Mouse (Mus musculus): Measurements from ENCODE around the gene Tube1. TPM values are rescaled to one million over a fixed set of nuclear protein-coding genes. Genes with fewer than 3 reads are reported as not detected.

The Tube1 gene
- polyA plus RNA-seq, 1 experiment from 2014 or later = 14.2 TPM

DNA sequence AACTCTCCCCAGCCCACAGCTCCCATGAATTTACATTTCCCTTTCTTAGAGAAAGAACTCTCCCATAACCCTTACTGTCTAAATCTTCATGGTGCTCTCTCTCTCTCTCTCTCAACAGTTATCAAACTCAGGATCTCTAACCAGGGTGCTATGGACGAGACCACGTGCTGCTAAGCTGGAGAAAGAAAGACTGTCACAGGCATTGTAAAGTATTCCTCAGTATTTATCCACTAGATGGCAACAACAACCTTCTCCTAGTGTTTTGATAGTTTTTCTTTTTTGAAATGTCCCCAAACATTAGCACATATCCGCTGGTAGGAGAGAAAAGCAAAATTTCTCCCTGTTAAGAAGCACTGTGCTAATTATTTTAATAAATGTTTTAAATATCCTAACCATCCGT is 12.4 kb upstream of the Tube1 start:
- Histone ChIP-seq H3K4me2 (ENCODE audit: low read length) (no peak overlapping the region), H3K36me3 (ENCODE audit: control insufficient read depth, insufficient read depth, low read length) (no peaks in the 10 kb centered on the region), H3K27ac (ENCODE audit: low read depth) (no peak overlapping the region), H3K4me3 (ENCODE audit: low read depth, low read length) (no peak overlapping the region), H3K4me1 (replicated peaks; ENCODE audit: control insufficient read depth, insufficient read depth, low read length) (no peaks in the 10 kb centered on the region), H3K27me3 (replicated peaks; ENCODE audit: control insufficient read depth, insufficient read depth, low read length) (no peaks in the 10 kb centered on the region), H3K9ac (ENCODE audit: low read length) (no peak overlapping the region), H3K9me3 (ENCODE audit: control insufficient read depth, low read length) (no peaks in the 10 kb centered on the region)
- ATAC-seq (replicated peaks; ENCODE audit: low FRiP score, low TSS enrichment, low read depth) (no peak), DNase-seq (ENCODE audit: low spot score) (no peak)
- 36% methylated on average over 4 of the region's 4 CpGs for WGBS

GRCm38 (mm10) chr10:39137766-39138165 is 4.0 kb downstream of the Tube1 start:
- no peak overlapping the region for H3K4me2 ChIP-seq (ENCODE audit: low read length)
- H3K36me3 ChIP-seq (ENCODE audit: control insufficient read depth, insufficient read depth, low read length) = peaks cover 40% of the 10 kb centered on the region
- no peak overlapping the region for H3K27ac ChIP-seq (ENCODE audit: low read depth)
- no peaks in the 10 kb centered on the region for H3K9me3 ChIP-seq (ENCODE audit: control insufficient read depth, low read length)
- H3K4me1 ChIP-seq (replicated peaks; ENCODE audit: control insufficient read depth, insufficient read depth, low read length) = peaks cover 9% of the 10 kb centered on the region
- H3K4me3 ChIP-seq (ENCODE audit: low read depth, low read length) = no peak overlapping the region
- no peak overlapping the region for H3K9ac ChIP-seq (ENCODE audit: low read length)
- H3K27me3 ChIP-seq (replicated peaks; ENCODE audit: control insufficient read depth, insufficient read depth, low read length) = no peaks in the 10 kb centered on the region
- 88% methylated on average over 3 of the region's 3 CpGs for WGBS
- ATAC-seq (replicated peaks; ENCODE audit: low FRiP score, low TSS enrichment, low read depth) = no peak
- no peak for DNase-seq (ENCODE audit: low spot score)

DNA sequence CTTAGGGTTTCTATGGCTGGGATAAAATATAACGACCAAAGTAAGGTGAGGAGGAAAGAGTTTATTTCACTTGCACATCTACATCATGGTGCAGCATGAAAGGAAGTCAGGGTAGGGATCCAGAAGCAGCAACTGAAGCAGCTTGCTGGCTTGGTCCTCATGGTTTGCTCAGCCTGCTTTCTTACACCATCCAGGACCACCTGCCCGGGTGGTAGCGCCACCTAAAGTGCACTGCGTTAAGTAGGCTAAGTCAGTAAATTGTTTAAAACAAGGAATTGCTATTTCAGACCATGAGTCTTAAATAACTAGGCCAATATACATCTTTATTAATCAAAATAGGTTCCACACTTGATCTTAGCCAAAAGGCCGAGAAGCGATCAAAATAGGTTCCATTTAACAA is 5.0 kb downstream of the Tube1 start:
- H3K9me3 ChIP-seq (ENCODE audit: control insufficient read depth, low read length) = no peaks in the 10 kb centered on the region
- H3K27me3 ChIP-seq (replicated peaks; ENCODE audit: control insufficient read depth, insufficient read depth, low read length) = no peaks in the 10 kb centered on the region
- 86% methylated on average over 6 of the region's 6 CpGs for WGBS
- peaks cover 6% of the 10 kb centered on the region for H3K4me1 ChIP-seq (replicated peaks; ENCODE audit: control insufficient read depth, insufficient read depth, low read length)
- no peak for ATAC-seq (replicated peaks; ENCODE audit: low FRiP score, low TSS enrichment, low read depth)
- H3K9ac ChIP-seq (ENCODE audit: low read length) = no peak overlapping the region
- H3K27ac ChIP-seq (ENCODE audit: low read depth) = no peak overlapping the region
- no peak for DNase-seq (ENCODE audit: low spot score)
- peaks cover 50% of the 10 kb centered on the region for H3K36me3 ChIP-seq (ENCODE audit: control insufficient read depth, insufficient read depth, low read length)
- H3K4me3 ChIP-seq (ENCODE audit: low read depth, low read length) = no peak overlapping the region
- H3K4me2 ChIP-seq (ENCODE audit: low read length) = no peak overlapping the region

DNA sequence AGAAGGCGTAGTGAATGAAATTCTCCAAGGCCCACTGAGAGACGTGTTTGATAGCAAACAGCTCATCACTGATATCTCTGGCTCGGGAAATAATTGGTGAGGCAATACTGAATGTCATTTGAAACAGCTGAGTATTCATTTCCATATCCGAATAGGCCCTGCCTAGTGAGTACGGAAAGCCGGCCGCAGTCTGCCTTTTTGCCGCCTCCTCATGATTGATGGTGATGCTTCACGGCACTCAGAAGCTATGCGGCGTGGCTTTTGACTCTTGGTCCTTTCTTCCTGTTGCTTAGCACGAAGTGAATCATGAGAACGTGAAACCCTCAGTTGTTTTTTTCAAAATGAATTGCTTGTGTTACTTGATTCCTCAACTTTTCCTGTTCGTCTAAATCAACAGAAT is 7.1 kb downstream of the Tube1 start:
- peaks cover 68% of the 10 kb centered on the region for H3K36me3 ChIP-seq (ENCODE audit: control insufficient read depth, insufficient read depth, low read length)
- H3K9ac ChIP-seq (ENCODE audit: low read length) = no peak overlapping the region
- H3K27me3 ChIP-seq (replicated peaks; ENCODE audit: control insufficient read depth, insufficient read depth, low read length) = no peaks in the 10 kb centered on the region
- no peak overlapping the region for H3K4me3 ChIP-seq (ENCODE audit: low read depth, low read length)
- H3K4me2 ChIP-seq (ENCODE audit: low read length) = no peak overlapping the region
- no peak for DNase-seq (ENCODE audit: low spot score)
- H3K9me3 ChIP-seq (ENCODE audit: control insufficient read depth, low read length) = no peaks in the 10 kb centered on the region
- 71% methylated on average over 14 of the region's 14 CpGs for WGBS
- no peak overlapping the region for H3K27ac ChIP-seq (ENCODE audit: low read depth)
- ATAC-seq (replicated peaks; ENCODE audit: low FRiP score, low TSS enrichment, low read depth) = no peak
- H3K4me1 ChIP-seq (replicated peaks; ENCODE audit: control insufficient read depth, insufficient read depth, low read length) = no peaks in the 10 kb centered on the region

GRCm38 (mm10) chr10:39141401-39141800 is 7.6 kb downstream of the Tube1 start:
- H3K4me1 ChIP-seq (replicated peaks; ENCODE audit: control insufficient read depth, insufficient read depth, low read length) = no peaks in the 10 kb centered on the region
- 94% methylated on average over 2 of the region's 2 CpGs for WGBS
- ATAC-seq (replicated peaks; ENCODE audit: low FRiP score, low TSS enrichment, low read depth) (no peak), DNase-seq (ENCODE audit: low spot score) (no peak)
- no peak overlapping the region for H3K27ac ChIP-seq (ENCODE audit: low read depth)
- no peak overlapping the region for H3K4me2 ChIP-seq (ENCODE audit: low read length)
- no peaks in the 10 kb centered on the region for H3K9me3 ChIP-seq (ENCODE audit: control insufficient read depth, low read length)
- no peaks in the 10 kb centered on the region for H3K27me3 ChIP-seq (replicated peaks; ENCODE audit: control insufficient read depth, insufficient read depth, low read length)
- H3K36me3 ChIP-seq (ENCODE audit: control insufficient read depth, insufficient read depth, low read length) = peaks cover 74% of the 10 kb centered on the region
- no peak overlapping the region for H3K4me3 ChIP-seq (ENCODE audit: low read depth, low read length)
- H3K9ac ChIP-seq (ENCODE audit: low read length) = no peak overlapping the region

- H3K4me1 ChIP-seq (replicated peaks; ENCODE audit: control insufficient read depth, insufficient read depth, low read length) = no peaks in the 10 kb centered on the region
- H3K4me3 ChIP-seq (ENCODE audit: low read depth, low read length) = no peak overlapping the region
- WGBS = 89% methylated on average over 12 of the region's 12 CpGs
- no peak overlapping the region for H3K27ac ChIP-seq (ENCODE audit: low read depth)
- H3K9me3 ChIP-seq (ENCODE audit: control insufficient read depth, low read length) = no peaks in the 10 kb centered on the region
- ATAC-seq (replicated peaks; ENCODE audit: low FRiP score, low TSS enrichment, low read depth) (no peak), DNase-seq (ENCODE audit: low spot score) (no peak)
- no peak overlapping the region for H3K9ac ChIP-seq (ENCODE audit: low read length)
- H3K36me3 ChIP-seq (ENCODE audit: control insufficient read depth, insufficient read depth, low read length) = peaks cover 80% of the 10 kb centered on the region
- no peak overlapping the region for H3K4me2 ChIP-seq (ENCODE audit: low read length)
- H3K27me3 ChIP-seq (replicated peaks; ENCODE audit: control insufficient read depth, insufficient read depth, low read length) = no peaks in the 10 kb centered on the region
Measured at GRCm38 (mm10) chr10:39142216-39142615, 8.4 kb downstream of the Tube1 start.

DNA sequence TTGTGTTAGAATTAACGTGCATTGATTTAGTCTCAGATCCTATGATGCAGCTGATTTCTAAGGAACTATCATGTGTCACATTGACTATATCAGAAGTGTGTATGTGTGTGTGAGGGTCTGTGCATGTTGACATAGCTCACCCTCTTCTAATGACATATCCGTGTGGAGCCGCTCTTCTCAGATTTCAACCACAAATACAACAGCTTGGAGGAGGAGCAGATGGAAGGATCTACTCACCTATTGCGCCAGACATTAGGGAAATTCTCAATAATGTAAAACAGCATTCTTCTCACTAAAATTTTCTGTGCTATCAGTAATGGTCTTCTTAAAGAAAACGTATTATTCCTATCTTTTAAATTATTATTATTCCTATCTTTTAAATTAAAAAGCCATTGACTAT is 22.9 kb downstream of the Tube1 start:
- Histone ChIP-seq H3K27me3 (replicated peaks; ENCODE audit: control insufficient read depth, insufficient read depth, low read length) (no peaks in the 10 kb centered on the region), H3K9ac (ENCODE audit: low read length) (no peak overlapping the region), H3K4me1 (replicated peaks; ENCODE audit: control insufficient read depth, insufficient read depth, low read length) (no peaks in the 10 kb centered on the region), H3K9me3 (ENCODE audit: control insufficient read depth, low read length) (no peaks in the 10 kb centered on the region), H3K4me3 (ENCODE audit: low read depth, low read length) (no peak overlapping the region), H3K4me2 (ENCODE audit: low read length) (no peak overlapping the region), H3K27ac (ENCODE audit: low read depth) (no peak overlapping the region), H3K36me3 (ENCODE audit: control insufficient read depth, insufficient read depth, low read length) (no peaks in the 10 kb centered on the region)
- ATAC-seq (replicated peaks; ENCODE audit: low FRiP score, low TSS enrichment, low read depth) (no peak), DNase-seq (ENCODE audit: low spot score) (no peak)
- WGBS = 82% methylated on average over 5 of the region's 5 CpGs

DNA sequence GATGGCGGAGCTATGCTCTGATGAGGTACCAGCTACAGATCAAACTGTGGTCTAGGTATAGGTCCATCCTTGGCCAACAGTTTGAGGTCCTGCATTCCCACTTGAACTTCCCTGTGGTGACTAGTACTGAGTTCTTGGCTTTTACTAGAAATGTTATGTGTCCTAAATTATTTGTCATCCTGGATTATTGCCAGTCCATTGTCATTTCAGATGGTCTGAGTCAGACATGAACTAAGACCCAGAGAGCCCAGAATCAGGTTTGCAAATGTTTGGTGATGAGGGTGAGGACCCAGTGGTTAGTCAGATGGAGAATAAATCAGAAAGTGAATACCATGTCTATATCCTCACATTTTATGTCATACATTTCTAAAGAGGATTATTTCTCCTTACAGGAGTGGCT is 23.5 kb downstream of the Tube1 start:
- no peak overlapping the region for H3K27ac ChIP-seq (ENCODE audit: low read depth)
- H3K36me3 ChIP-seq (ENCODE audit: control insufficient read depth, insufficient read depth, low read length) = no peaks in the 10 kb centered on the region
- no peak for DNase-seq (ENCODE audit: low spot score)
- WGBS = 84% methylated on average over 1 of the region's 1 CpGs
- no peak overlapping the region for H3K4me3 ChIP-seq (ENCODE audit: low read depth, low read length)
- no peaks in the 10 kb centered on the region for H3K9me3 ChIP-seq (ENCODE audit: control insufficient read depth, low read length)
- no peaks in the 10 kb centered on the region for H3K4me1 ChIP-seq (replicated peaks; ENCODE audit: control insufficient read depth, insufficient read depth, low read length)
- no peak overlapping the region for H3K4me2 ChIP-seq (ENCODE audit: low read length)
- H3K27me3 ChIP-seq (replicated peaks; ENCODE audit: control insufficient read depth, insufficient read depth, low read length) = no peaks in the 10 kb centered on the region
- ATAC-seq (replicated peaks; ENCODE audit: low FRiP score, low TSS enrichment, low read depth) = no peak
- no peak overlapping the region for H3K9ac ChIP-seq (ENCODE audit: low read length)

DNA sequence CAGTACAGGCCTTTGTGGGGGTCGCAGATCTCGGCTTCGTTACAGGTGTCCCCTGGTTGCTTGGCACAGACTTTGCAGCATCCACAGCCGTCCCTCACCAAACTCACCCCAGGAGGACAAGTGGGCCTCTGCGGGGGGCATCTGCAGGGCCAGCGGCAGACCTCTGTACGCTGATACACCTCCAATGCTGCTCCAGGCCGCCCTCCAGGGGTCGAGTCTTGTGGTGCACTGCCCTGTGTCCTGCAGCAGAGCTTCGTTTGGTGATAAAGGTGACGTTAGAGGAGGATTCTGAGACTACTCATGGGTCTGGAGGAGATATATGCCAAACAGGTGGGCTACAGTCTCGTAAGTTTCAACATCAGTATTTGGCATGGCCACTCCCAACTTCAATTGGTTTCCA is 24.5 kb downstream of the Tube1 start:
- H3K4me1 ChIP-seq (replicated peaks; ENCODE audit: control insufficient read depth, insufficient read depth, low read length) = peaks cover 6% of the 10 kb centered on the region; the same call in 1 of the 2 replicates
- WGBS = 63% methylated on average over 12 of the region's 12 CpGs
- H3K36me3 ChIP-seq (ENCODE audit: control insufficient read depth, insufficient read depth, low read length) = no peaks in the 10 kb centered on the region
- no peak overlapping the region for H3K4me3 ChIP-seq (ENCODE audit: low read depth, low read length)
- ATAC-seq (replicated peaks; ENCODE audit: low FRiP score, low TSS enrichment, low read depth) (no peak), DNase-seq (ENCODE audit: low spot score) (no peak)
- H3K4me2 ChIP-seq (ENCODE audit: low read length) = no peak overlapping the region
- H3K9me3 ChIP-seq (ENCODE audit: control insufficient read depth, low read length) = no peaks in the 10 kb centered on the region
- no peak overlapping the region for H3K9ac ChIP-seq (ENCODE audit: low read length)
- no peak overlapping the region for H3K27ac ChIP-seq (ENCODE audit: low read depth)
- H3K27me3 ChIP-seq (replicated peaks; ENCODE audit: control insufficient read depth, insufficient read depth, low read length) = no peaks in the 10 kb centered on the region

Measured in intestine, embryonic 14.5 days (tissue).